ENCODE assay signal across 8 mouse cellular contexts in genomic region chr3:17834706-17835105, GRCm38 (mm10).
DNase-seq lines count a peak whose midpoint lies in the region; ATAC-seq lines count a peak whose summit lies in the region.

No protein-coding gene starts in this region.

- H3K9ac ChIP-seq in kidney, embryonic 15.5 days, result no peak overlapping the region

- no peaks in the 10 kb centered on the region for H3K9me3 ChIP-seq in kidney, embryonic 15.5 days (replicated peaks)

- DNase-seq in kidney, adult 18-20 months, result peak; percentile 34
- peak; percentile 6 for DNase-seq in MN1 (ENCODE audit: low spot score)
- peak; percentile 24 for DNase-seq in c-Kit-positive CD71-negative TER-119-negative erythroid progenitor cells, embryonic 14.5 days (ENCODE audit: low read depth)
- peak; percentile 25 to 65 for DNase-seq in frontal cortex, postnatal 10 days (ENCODE audit: low spot score in 2 of 2)
- DNase-seq in left cerebral cortex, adult 11 months (ENCODE audit: low spot score), result peak; percentile 77
- peak; percentile 81 for DNase-seq in right cerebral cortex, adult 18-20 months
- DNase-seq in T-cell, adult 2 months (ENCODE audit: low spot score), result no peak

- no peaks in the 10 kb centered on the region for H3K4me1 ChIP-seq in kidney, embryonic 15.5 days

- no peak for ATAC-seq in kidney, embryonic 15.5 days (replicated peaks; ENCODE audit: low FRiP score)

- H3K4me2 ChIP-seq in kidney, embryonic 15.5 days, result no peak overlapping the region

- H3K4me3 ChIP-seq in kidney, embryonic 15.5 days (replicated peaks), result no peak overlapping the region

- no peaks in the 10 kb centered on the region for H3K27me3 ChIP-seq in kidney, embryonic 15.5 days

- no peak overlapping the region for H3K27ac ChIP-seq in kidney, embryonic 15.5 days

- WGBS in kidney, embryonic 15.5 days, result 36% methylated on average over 1 of the region's 1 CpGs

- no peaks in the 10 kb centered on the region for H3K36me3 ChIP-seq in kidney, embryonic 15.5 days
